Mouse (Mus musculus) MEL (cell line): ENCODE measurements around the gene Psmb11. TPM values are rescaled to one million over a fixed set of nuclear protein-coding genes. Genes with fewer than 3 reads are reported as not detected.

Source experiments
- DNase-seq: peaks from one replicate; pipeline ENCODE4 v3.0.0; 2011; ENCODE audit warnings: low read depth, low spot score
- H3K27ac ChIP-seq: 2 replicates; pipeline ENCODE4 v1.5.1; 2012; ENCODE audit warnings: low read depth, mild to moderate bottlenecking, control low read depth, low read length, moderate library complexity; ENCODE audit not compliant: control insufficient read depth
- H3K27me3 ChIP-seq, 2 experiments: fragments of 150-350 bp in 1 of 2; sonication (generic) in 1 of 2; 2 replicates each; pipeline ENCODE4 v1.6.1; 2012; ENCODE audit warnings: low read length in 2 of 2, mild to moderate bottlenecking in 2 of 2, improper control_type of control experiment in 1 of 2, moderate library complexity in 1 of 2; ENCODE audit not compliant: insufficient read depth in 2 of 2, control insufficient read depth in 1 of 2
- H3K36me3 ChIP-seq, 2 experiments: 2 replicates each; pipeline ENCODE4 v1.6.1; 2012 to 2014; ENCODE audit warnings: low read length in 2 of 2, improper control_type of control experiment in 1 of 2, inconsistent platforms in 1 of 2, mild to moderate bottlenecking in 1 of 2; ENCODE audit not compliant: insufficient read depth in 2 of 2, control insufficient read depth in 1 of 2
- H3K4me1 ChIP-seq, 2 experiments: fragments of 150-350 bp in 1 of 2; sonication (generic) in 1 of 2; 2 replicates each; pipeline ENCODE4 v1.6.1; 2012; ENCODE audit warnings: low read length in 2 of 2, improper control_type of control experiment in 1 of 2, mild to moderate bottlenecking in 1 of 2; ENCODE audit not compliant: insufficient read depth in 2 of 2, control insufficient read depth in 1 of 2
- H3K4me3 ChIP-seq, 2 experiments: fragments of 150-350 bp in 1 of 2; sonication (generic) in 1 of 2; 2 replicates each; pipeline ENCODE4 v1.5.1; 2012; ENCODE audit warnings: low read depth in 2 of 2, low read length in 2 of 2, mild to moderate bottlenecking in 2 of 2, moderate library complexity in 2 of 2, control low read depth in 1 of 2, improper control_type of control experiment in 1 of 2; ENCODE audit not compliant: control insufficient read depth in 1 of 2, insufficient read depth in 1 of 2
- H3K79me2 ChIP-seq: 2 replicates; pipeline ENCODE4 v1.6.1; 2012; ENCODE audit warnings: mild to moderate bottlenecking, low read length, moderate library complexity; ENCODE audit not compliant: control insufficient read depth, poor library complexity, insufficient read depth
- H3K9ac ChIP-seq: 2 replicates; pipeline ENCODE4 v1.6.1; 2012; ENCODE audit warnings: low read depth, mild to moderate bottlenecking, control low read depth, low read length, moderate library complexity; ENCODE audit not compliant: control insufficient read depth, poor library complexity, severe bottlenecking
- H3K9me3 ChIP-seq: fragments of 150-350 bp; sonication (generic); replicated peaks from 2 replicates; pipeline ENCODE4 v1.6.1; 2012; ENCODE audit warnings: mild to moderate bottlenecking, low read length, improper control_type of control experiment, moderate library complexity; ENCODE audit not compliant: insufficient read depth
- CTCF ChIP-seq, 3 experiments: IDR thresholded peaks in 2 of 3; conservative IDR thresholded peaks in 1 of 3; 2 replicates each; pipeline ENCODE4 v1.5.1; 2011 to 2012; ENCODE audit warnings: low read length in 3 of 3, low read depth in 2 of 3, mild to moderate bottlenecking in 2 of 3, improper control_type of control experiment in 1 of 3, inconsistent platforms in 1 of 3, mixed read lengths in 1 of 3, moderate library complexity in 1 of 3; ENCODE audit not compliant: control insufficient read depth in 1 of 3, insufficient read depth in 1 of 3, poor library complexity in 1 of 3, severe bottlenecking in 1 of 3
- E2F4 ChIP-seq: IDR thresholded peaks from 2 replicates; pipeline ENCODE4 v1.6.1; 2011; ENCODE audit warnings: low read depth, low read length, improper control_type of control experiment, borderline replicate concordance
- ETS1 ChIP-seq: IDR thresholded peaks from 2 replicates; pipeline ENCODE4 v1.6.1; 2012; ENCODE audit warnings: low read depth, mild to moderate bottlenecking, inconsistent platforms, low read length, improper control_type of control experiment, moderate library complexity
- GABPA ChIP-seq: IDR thresholded peaks from 2 replicates; pipeline ENCODE4 v1.6.1; 2012; ENCODE audit warnings: low read depth, mild to moderate bottlenecking, inconsistent platforms, low read length, improper control_type of control experiment, moderate library complexity
- HCFC1 ChIP-seq: IDR thresholded peaks from 2 replicates; pipeline ENCODE4 v1.6.1; 2012; ENCODE audit warnings: low read depth, mild to moderate bottlenecking, inconsistent platforms, low read length, improper control_type of control experiment, moderate library complexity
- KAT2A ChIP-seq: conservative IDR thresholded peaks from 2 replicates; pipeline ENCODE4 v1.6.1; 2012; ENCODE audit warnings: low read depth, low read length, improper control_type of control experiment, inconsistent platforms
- MAX ChIP-seq: IDR thresholded peaks from 2 replicates; pipeline ENCODE4 v1.6.1; 2011; ENCODE audit warnings: low read length, improper control_type of control experiment
- MXI1 ChIP-seq: IDR thresholded peaks from 2 replicates; pipeline ENCODE4 v1.6.1; 2011; ENCODE audit warnings: mild to moderate bottlenecking, low read depth, low read length, improper control_type of control experiment
- MYB ChIP-seq: IDR thresholded peaks from 2 replicates; pipeline ENCODE4 v1.6.1; 2011; ENCODE audit warnings: mild to moderate bottlenecking, low read depth, low read length, improper control_type of control experiment
- POLR2A ChIP-seq, 2 experiments: IDR thresholded peaks; 2 replicates each; pipeline ENCODE4 v1.6.1; 2011 to 2012; ENCODE audit warnings: low read length in 2 of 2, mild to moderate bottlenecking in 2 of 2, control low read depth in 1 of 2, improper control_type of control experiment in 1 of 2, low read depth in 1 of 2, moderate library complexity in 1 of 2; ENCODE audit not compliant: control insufficient read depth in 1 of 2, insufficient read depth in 1 of 2, poor library complexity in 1 of 2
- POLR2AphosphoS5 ChIP-seq: IDR thresholded peaks from 2 replicates; pipeline ENCODE4 v1.6.1; 2012; ENCODE audit warnings: low read depth, borderline replicate concordance, mild to moderate bottlenecking, inconsistent platforms, low read length, moderate library complexity, mixed read lengths
- RAD21 ChIP-seq: IDR thresholded peaks from 2 replicates; pipeline ENCODE4 v1.6.1; 2011; ENCODE audit warnings: mild to moderate bottlenecking, low read depth, low read length, improper control_type of control experiment
- RCOR1 ChIP-seq: IDR thresholded peaks from 2 replicates; pipeline ENCODE4 v1.6.1; 2012; ENCODE audit warnings: low read depth, mild to moderate bottlenecking, inconsistent platforms, low read length, improper control_type of control experiment
- SIN3A ChIP-seq: IDR thresholded peaks from 2 replicates; pipeline ENCODE4 v1.6.1; 2012; ENCODE audit warnings: low read length, improper control_type of control experiment, inconsistent platforms
- SMC3 ChIP-seq: IDR thresholded peaks from 2 replicates; pipeline ENCODE4 v1.6.1; 2011; ENCODE audit warnings: low read depth, low read length, improper control_type of control experiment
- TBP ChIP-seq: IDR thresholded peaks from 2 replicates; pipeline ENCODE4 v1.8.0; 2011; ENCODE audit warnings: low read depth, low read length, improper control_type of control experiment
- USF1 ChIP-seq: IDR thresholded peaks from 2 replicates; pipeline ENCODE4 v1.6.1; 2014; ENCODE audit warnings: low read depth, mild to moderate bottlenecking, inconsistent platforms, low read length, improper control_type of control experiment, moderate library complexity
- ZMIZ1 ChIP-seq: IDR thresholded peaks from 2 replicates; pipeline ENCODE4 v1.6.1; 2012; ENCODE audit warnings: low read depth, mild to moderate bottlenecking, inconsistent platforms, low read length, improper control_type of control experiment, moderate library complexity
- ZNF384 ChIP-seq: IDR thresholded peaks from 2 replicates; pipeline ENCODE4 v1.6.1; 2012; ENCODE audit warnings: low read depth, mild to moderate bottlenecking, inconsistent platforms, low read length, improper control_type of control experiment
- polyA plus RNA-seq, 2 experiments: library from polyadenylated mRNA; stranded (reverse) in 1 of 2; unstranded in 1 of 2; fragments of >175 nt in 1 of 2; fragments of >200 nt in 1 of 2; gene quantifications; 2 replicates each; pipeline versions ENCODE4 v1.2.1 to v1.2.4; 2012; ENCODE audit warnings: low replicate concordance in 2 of 2, low read depth in 1 of 2; ENCODE audit not compliant: insufficient read length in 2 of 2, insufficient read depth in 1 of 2, missing spikeins in 1 of 2
- total RNA-seq: library from RNA; depleted of rRNA; stranded (reverse); fragments of 300-350 nt; gene quantifications from 2 replicates; pipeline ENCODE4 v1.2.3, GENCODE M21; 2012

Gene Psmb11
- total and polyA plus RNA-seq, 3 experiments = 0.06 TPM; not detected in 2

DNA sequence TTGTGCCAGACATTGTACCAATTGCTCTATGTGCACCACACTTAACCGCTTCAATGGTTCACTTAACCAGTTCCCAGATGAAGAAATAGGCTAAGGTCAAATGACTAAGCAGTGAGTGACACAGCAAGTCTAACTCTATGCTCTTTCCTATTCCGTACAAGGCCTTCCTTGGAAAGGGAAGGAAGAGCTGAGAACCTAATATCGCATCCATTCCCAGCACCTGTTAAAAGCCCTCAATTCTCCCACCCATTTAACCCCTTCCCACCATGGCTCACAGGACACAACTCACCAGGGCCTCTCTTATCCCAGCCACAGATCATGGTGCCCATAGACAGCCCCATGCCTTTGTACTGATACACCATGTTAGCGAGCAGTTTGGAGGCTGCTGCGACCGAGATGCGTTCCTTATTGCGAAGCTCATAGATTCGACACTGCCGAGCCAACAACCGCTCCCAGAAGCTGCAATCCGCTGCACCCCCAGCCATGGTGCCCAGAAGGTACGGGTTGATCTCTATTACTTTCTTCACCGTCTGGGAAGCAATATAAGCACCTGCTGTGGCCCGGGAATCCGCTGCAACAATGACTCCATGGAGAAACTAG lies 4.9 kb upstream of the Psmb11 start:
- no peak for DNase-seq
- peaks cover 0 to 4% of the 10 kb centered on the region in 2 experiments; a peak in 1 of 4 replicates for H3K4me1 ChIP-seq
- no peak for TF ChIP-seq E2F4
- TF ChIP-seq RCOR1 = no peak
- TF ChIP-seq POLR2AphosphoS5 = no peak
- TF ChIP-seq TBP = no peak
- TF ChIP-seq ZNF384 = no peak
- TF ChIP-seq RAD21 = no peak
- TF ChIP-seq MAX = no peak
- no peak for TF ChIP-seq HCFC1
- TF ChIP-seq MXI1 = no peak
- TF ChIP-seq GABPA = no peak
- TF ChIP-seq KAT2A = no peak
- no peak for TF ChIP-seq MYB
- no peak overlapping the region for H3K27ac ChIP-seq
- peaks cover 15% of the 10 kb centered on the region for H3K79me2 ChIP-seq
- no peaks in the 10 kb centered on the region for H3K9me3 ChIP-seq
- no peak overlapping the region for H3K9ac ChIP-seq
- H3K4me3 ChIP-seq = no peak overlapping the region
- peaks cover 3 to 8% of the 10 kb centered on the region in 2 experiments; a peak in 3 of 4 replicates for H3K36me3 ChIP-seq
- no peaks in the 10 kb centered on the region for H3K27me3 ChIP-seq

DNA sequence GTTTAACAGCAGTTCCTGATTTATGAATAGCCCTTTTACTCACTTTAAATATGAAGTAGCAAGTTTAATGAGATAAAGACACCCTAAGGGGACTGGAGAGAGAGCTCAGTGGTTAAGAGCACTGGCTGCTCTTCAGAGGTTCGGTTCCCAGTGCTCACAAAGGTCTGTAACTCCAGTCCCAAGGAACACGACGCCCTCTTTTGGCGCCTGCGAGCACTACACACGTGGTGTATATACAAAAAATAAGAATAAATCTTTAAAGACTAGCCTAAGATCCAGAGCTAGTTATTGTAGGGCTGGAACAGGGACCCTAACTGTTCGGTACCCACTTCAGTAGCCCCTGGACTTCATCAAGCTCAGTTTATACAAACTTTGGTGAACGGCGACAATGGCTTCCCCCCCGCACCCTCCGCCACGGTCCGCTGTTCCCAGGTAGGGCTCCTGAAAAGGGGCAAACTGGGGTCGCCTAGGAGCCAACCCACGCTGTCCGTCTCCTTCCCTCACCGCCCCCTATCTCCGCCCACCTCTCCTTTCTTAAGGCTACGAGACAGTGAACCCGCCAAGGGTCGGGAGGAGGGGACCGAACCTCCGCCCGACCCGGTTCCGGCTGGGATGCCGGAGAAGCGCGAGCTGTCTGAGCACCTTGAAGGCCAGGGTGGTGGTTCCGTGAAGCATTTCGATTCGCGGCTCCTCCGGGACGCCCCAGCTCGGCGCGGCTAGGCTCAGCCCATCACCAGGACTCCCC lies 3.9 kb upstream of the Psmb11 start:
- no peak for TF ChIP-seq SMC3
- TF ChIP-seq USF1 = no peak
- TF ChIP-seq SIN3A = no peak
- TF ChIP-seq POLR2A (IDR thresholded peaks at IDR 0.05; ENCODE audit: control insufficient read depth in 1 of 2, insufficient read depth in 1 of 2, low read depth in 1 of 2, low read length in 2 of 2, poor library complexity in 1 of 2) = peak in 1 of 2 experiments; percentile 52; a peak in 1 of 4 replicates
- no peak for TF ChIP-seq MYB
- TF ChIP-seq MAX = 0 out of 2 replicates have a peak, but pooled peaks have one; percentile 33
- TF ChIP-seq ETS1 = no peak
- no peak for TF ChIP-seq ZMIZ1
- peak; percentile 16; the same call in 1 of the 2 replicates for TF ChIP-seq RAD21
- TF ChIP-seq CTCF (IDR thresholded peaks at IDR 0.05 in 2 of 3, conservative IDR thresholded peaks at IDR 0.05 in 1 of 3; ENCODE audit: control insufficient read depth in 1 of 3, insufficient read depth in 1 of 3, low read depth in 2 of 3, low read length in 3 of 3, poor library complexity in 1 of 3, severe bottlenecking in 1 of 3) = peak; percentile 39 to 43 (median 42)
- peaks cover 0 to 4% of the 10 kb centered on the region in 2 experiments; a peak in 1 of 4 replicates for H3K4me1 ChIP-seq
- H3K79me2 ChIP-seq = peaks cover 15% of the 10 kb centered on the region
- peak overlapping the region; percentile 80 to 82 for H3K4me3 ChIP-seq
- peak; percentile 66 for DNase-seq
- peaks cover under 1 to 8% of the 10 kb centered on the region in 2 experiments; a peak in 3 of 4 replicates for H3K36me3 ChIP-seq
- peak overlapping the region; percentile 26; the same call in 1 of the 2 replicates for H3K27ac ChIP-seq
- no peaks in the 10 kb centered on the region for H3K9me3 ChIP-seq
- peak overlapping the region; percentile 83 for H3K9ac ChIP-seq
- no peaks in the 10 kb centered on the region for H3K27me3 ChIP-seq
